Mouse (Mus musculus): ENCODE measurements around the gene Ncoa3.
"Not testable (repeated sequence)": the region's sequence is repeated elsewhere in the genome, so short reads cannot be mapped to it uniquely, and the experiment has no call there.

The Ncoa3 gene

DNA sequence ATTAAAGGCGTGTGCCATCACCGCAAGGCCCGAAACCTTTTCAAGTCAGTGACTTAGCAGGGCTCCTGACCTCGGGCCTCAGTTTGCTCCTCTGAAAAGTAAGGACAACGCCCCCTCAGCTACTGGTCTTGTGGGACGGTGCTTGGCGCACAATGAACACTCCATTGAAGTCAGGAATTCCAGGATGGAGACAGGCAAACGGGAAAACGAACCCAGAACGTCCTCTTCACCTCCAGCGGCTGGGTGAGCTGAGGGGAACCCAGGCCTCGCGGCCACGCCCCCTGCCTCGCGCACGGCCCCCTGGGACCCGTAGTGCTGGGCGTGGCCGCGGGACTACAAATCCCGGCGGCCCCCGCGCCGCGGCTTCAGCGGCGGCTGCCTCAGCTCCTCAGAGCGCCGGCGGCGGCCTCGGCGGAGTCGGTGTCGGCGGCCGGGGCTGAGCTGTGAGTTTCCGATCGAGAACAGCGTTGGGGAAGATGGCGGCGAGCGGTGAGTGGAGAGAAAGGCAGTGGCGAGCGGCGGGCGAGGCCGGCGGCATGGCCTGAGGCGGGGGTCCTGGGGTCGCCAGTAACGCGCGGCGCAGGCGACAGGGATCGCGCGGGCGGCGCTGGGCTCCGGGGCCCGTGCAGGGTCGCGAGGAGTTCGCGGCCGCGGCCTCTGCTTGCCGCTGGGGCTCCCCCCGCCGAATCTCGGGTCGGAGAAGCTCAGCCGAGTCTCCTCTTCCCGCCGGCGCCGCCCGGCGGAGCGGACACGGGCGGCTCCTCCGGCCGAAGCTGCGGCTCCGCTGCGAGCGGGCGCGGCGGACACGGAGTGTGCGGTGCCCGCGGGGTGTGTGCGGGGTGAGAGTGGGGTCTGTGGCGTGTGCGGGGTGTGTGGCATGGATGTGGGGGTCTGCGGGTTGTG, at the start of gene Ncoa3:
Gene Ncoa3, plus strand, starts transcription at position 367 of the 903 bp plus-strand sequence.
- peak; percentile 92 for ATAC-seq (ENCODE audit: insufficient number of reproducible peaks, low FRiP score, low TSS enrichment)

DNA sequence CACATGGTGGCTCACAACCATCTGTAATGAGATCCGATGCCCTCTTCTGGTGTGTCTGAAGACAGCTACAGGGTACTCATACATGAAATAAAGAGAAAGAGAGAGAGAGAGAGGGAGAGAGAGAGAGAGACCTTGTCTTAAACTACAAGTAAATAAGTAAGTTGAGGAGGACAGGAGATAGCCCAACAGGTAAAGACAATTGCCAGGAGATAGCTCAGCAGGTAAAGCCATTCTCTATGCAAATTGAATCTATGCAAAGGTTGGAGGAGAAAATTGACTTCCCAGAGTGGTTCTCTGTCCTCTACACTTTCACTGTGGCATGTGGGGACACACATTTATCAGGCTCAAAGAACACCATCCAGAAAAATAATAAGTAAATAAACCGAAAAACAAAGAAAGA, 49.3 kb upstream of the Ncoa3 start:
- ATAC-seq (ENCODE audit: insufficient number of reproducible peaks, low FRiP score, low TSS enrichment) = no peak

DNA sequence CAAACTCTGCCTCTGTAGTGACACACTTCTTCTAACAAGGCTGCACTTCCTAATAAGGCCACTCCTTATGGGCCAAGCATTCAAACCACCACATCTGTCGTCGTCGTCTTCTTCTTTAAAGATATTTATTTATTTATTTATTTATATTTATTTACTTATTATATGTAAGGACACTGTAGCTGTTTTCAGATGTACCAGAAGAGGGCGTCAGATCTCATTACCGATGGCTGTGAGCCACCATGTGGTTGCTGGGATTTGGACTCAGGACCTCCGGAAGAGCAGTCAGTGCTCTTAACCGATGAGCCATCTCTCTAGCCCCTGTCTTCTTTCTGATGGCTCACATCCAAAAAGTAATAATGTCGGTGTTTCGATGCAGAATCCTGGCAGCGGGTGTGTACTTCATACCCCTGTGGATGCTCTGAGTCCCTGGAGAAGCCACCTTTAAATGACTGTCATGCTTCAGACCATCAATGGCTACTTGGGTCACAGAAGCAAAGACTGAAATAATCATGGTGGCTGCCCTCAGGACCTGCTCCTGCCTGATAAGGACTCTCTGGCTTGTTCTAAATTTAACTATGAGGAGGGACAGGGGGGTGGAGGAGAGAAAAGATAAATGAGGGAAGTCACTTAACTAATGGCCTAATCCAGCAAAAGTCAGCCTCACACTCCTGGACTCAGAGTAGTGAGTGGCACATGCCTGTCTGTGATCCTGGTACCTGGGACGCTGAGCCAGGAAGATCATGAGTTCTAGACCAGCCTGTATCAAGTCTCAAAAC, 47.7 kb upstream of the Ncoa3 start:
- ATAC-seq (ENCODE audit: insufficient number of reproducible peaks, low FRiP score, low TSS enrichment) = no peak

DNA sequence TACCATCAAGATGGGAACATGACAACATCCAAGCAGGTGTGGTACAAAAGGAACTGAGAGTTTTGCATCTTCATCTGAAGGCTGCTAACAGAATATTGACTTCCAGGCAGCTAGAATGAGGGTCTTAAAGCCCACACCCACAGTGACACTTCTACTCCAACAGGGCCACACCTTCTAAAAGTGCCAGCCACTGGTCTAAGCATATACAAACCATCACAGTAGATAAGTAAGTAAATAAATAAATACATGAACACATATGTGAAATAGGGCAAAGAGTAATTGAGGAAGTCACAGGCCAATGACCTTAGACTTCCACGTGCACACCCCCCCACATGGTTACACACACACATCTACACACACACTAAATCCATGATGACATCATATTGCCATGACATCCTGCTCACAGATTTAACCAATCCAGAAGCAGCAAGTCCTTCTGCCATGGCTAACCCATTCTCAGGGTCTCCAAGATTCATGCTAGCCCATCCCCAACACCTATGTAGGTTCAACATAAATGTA, 46.3 kb upstream of the Ncoa3 start:
- ATAC-seq (ENCODE audit: insufficient number of reproducible peaks, low FRiP score, low TSS enrichment) = no peak

DNA sequence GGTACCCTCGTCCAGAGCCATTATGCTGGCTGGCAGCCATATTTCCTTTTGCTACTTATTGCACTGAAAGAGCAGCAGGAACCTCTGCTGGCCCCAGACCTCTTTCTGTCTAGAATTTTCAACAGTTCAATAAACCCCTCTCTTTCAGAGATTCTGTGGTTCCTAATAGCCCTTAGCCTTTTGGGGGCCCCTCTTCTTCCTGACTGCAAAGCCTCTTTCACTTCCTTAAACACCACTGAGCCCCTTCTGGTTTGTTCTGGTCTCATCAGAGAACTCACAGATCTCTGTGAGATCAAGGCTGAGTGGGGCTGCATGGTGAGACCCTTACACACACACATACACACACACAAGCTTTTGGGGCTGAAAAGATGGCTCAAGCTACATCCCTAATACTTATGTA, 44.4 kb upstream of the Ncoa3 start:
- ATAC-seq (ENCODE audit: insufficient number of reproducible peaks, low FRiP score, low TSS enrichment) = no peak

DNA sequence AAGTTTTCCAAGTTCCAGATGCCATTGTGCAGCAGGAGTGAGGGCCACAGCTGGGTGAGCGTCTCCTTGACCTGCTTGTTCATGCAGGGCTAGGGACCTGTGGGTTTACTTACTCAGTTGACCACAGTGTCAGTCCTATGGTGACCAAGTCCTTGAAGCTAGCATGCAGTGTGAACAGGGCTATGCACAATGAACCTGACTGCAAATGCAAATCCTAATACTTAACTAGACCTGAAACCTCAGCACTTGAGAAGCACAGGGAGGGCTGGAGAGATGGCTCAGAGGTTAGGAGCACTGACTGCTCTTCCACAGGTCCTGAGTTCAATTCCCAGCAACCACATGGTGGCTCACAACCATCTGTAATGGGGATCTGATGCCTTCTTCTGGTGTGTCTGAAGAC, 43.7 kb upstream of the Ncoa3 start:
- ATAC-seq (ENCODE audit: insufficient number of reproducible peaks, low FRiP score, low TSS enrichment) = not testable (repeated sequence)

DNA sequence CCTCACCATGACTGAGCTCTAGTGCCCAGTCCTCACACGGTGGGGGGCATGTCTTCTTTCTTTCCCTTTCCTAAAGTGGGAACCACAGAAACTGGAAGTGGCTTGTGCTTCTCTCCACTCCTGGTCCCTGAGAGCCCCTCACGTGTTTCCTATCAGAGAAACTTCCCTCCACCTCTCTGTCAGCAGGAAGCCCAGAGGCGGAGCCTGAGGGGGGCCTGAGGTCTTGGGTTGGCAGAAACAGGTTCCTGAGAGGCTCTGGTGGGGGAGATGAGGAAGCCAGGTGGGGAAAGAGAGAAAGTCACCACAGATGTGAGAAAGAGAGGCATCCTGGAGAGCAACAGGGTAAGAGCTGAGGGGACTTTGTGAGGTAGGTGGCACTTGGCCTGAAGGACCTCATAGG, 42.7 kb upstream of the Ncoa3 start:
- no peak for ATAC-seq (ENCODE audit: insufficient number of reproducible peaks, low FRiP score, low TSS enrichment)

DNA sequence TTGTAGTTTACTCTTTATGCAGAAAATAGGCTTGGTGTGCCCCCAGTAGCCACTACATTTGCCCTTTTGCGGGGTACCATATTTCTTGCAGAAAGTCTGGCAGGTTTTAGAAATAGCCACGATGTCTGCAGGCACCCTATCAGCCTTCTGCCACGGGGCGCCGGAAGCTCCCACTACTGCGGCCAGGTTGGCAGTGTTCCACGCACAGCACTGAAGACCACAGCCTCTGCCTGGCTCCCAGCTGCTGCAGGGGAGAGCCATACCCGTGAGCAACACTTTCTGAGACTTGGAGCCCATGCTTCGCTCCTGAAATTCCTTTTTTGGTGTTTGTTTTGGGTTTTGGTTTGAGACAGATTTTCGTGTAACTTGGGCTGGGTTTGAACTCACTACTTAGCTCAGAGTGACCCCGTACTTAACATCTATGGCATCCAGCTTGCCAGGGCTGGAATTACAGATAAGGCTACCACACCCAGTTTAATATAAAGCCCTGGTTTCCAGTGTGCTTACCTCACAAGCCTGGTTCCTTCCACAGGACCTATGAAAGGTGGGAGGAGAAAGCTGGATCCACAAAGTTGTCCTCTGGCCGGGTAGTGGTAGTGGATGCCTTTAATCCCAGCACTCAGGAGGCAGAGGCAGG, 40.9 kb upstream of the Ncoa3 start:
- no peak for ATAC-seq (ENCODE audit: insufficient number of reproducible peaks, low FRiP score, low TSS enrichment)

DNA sequence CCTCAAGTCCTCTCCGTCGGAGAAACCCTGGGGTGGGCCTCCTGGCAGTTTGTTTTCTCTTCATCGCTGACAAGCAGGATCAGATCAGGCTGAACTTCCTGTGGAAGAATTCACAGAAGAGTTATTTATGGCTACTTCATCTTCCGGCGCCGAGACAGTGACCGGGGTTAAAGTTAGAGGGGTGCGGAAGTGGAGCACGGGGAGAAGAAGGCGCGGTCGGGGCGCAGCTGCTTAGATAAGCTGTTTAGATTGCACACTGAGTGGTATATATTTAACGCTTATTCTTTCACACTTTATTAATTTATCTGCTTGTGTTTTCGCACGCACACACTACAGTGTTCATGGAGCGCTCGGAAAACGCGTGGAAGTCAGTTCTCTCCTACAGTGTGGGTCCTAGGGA, 37.6 kb upstream of the Ncoa3 start:
- ATAC-seq (ENCODE audit: insufficient number of reproducible peaks, low FRiP score, low TSS enrichment) = no peak

DNA sequence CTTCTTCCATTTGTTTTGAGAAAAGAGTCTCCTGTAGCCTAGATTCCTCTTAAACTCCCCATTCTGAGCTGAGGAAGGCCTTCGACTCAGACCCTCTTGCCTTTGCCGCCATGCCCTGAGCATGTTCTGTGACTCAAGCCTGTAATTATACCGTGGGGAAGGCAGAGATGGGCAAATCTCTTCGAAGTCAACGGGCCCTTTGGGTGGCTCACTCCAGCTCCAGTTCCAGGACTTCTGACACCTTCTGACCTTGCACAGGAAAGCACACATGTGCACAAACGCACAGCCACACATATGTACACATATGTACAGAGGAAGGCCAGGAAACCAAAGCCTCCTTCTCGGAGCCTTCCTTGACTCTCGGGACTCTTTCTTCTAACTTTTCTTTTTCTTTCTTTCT, 37.0 kb upstream of the Ncoa3 start:
- no peak for ATAC-seq (ENCODE audit: insufficient number of reproducible peaks, low FRiP score, low TSS enrichment)

DNA sequence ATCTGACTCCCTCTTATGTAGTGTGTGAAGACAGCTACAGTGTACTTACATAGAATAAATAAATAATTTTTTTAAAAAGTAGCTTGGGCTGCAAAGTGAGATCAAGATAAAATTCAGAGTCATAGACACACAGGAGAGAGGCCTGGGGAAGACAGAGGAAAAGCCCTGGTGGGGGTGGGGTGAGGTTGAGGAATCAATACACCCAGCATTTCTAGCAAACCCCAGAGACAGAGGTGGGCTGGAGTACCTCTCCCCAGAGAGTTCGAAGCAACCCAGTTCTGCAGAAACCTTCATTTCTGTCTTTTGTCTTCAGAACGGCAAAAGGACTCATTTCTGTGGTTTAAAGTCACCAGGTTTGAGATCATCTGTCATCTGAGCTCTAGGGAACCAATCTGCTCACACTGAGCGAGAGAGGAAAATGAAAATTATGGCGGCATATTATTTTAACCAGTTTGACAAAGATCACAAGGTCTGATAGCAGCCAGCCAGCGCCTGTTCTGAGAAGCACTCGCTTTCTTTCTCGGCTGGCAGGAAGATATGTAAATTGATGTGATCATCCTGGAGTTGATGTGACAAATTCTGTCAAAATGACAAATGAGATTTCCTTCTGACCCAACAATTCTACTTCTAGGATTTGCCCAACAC, 36.2 kb upstream of the Ncoa3 start:
- ATAC-seq (ENCODE audit: insufficient number of reproducible peaks, low FRiP score, low TSS enrichment) = no peak

DNA sequence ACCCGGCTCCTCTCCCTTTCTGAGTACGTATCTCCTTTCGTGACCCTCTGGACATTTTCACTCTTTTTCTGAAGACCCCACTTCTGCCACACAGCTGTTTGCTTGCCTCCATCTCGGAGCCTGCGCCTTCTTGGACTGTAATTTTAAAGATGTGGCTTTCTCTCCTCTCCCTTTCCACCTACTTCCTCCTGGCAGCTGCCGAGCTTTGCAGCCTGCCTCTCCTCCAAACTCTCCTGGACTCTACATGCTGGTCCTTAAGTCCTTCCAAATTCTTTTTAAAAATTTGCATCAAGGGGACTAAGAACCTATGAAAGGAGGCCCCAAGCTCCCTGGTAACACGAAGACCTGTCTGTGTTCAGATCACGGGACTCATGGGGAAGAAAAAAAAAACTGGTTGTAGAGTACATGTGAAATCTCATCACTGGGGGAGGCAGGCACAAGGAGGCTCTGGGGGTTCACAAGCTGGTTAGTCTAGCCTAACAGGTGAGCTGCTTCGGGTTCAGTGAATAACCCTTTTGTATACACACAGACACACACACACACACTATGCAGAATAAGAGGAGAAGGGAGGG, 35.1 kb upstream of the Ncoa3 start:
- no peak for ATAC-seq (ENCODE audit: insufficient number of reproducible peaks, low FRiP score, low TSS enrichment)

DNA sequence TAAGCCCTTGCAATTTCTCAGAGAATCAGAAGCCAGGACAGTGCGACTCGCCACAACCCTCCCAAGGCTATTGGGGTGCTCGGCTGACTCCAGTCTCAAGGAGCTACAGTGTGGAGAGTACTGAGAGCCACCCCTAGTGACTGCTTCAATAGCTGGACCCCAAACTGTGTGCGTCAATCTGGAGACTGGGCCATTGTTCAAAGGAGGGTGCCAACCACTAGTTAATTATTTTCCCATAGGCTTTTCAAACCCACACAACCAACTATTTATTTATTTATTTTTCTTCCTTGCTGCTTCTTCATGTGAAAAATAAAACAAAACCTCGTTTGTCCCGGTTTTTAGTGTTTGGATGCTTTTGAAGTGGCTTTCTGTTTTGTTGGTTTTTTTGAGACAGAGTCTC, 33.9 kb upstream of the Ncoa3 start:
- no peak for ATAC-seq (ENCODE audit: insufficient number of reproducible peaks, low FRiP score, low TSS enrichment)

DNA sequence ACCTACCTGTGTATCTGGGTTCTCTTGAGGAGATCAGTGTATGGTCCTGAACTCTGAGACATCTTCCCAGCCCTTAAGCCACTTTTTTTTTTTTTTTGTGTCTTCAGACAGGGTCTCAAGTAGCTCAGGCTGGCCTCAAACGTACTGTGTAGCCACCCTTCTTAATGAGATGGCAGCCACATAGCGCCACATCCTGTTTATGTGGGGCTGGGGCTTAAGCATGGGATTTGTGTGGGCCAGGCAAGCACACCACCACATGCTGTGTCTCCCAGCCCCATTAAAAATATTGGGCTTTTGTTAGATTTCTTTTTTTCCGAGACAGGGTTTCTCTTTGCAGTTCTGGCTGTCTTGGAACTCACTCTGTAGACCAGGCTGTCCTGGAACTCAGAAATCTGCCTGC, 31.7 kb upstream of the Ncoa3 start:
- no peak for ATAC-seq (ENCODE audit: insufficient number of reproducible peaks, low FRiP score, low TSS enrichment)

DNA sequence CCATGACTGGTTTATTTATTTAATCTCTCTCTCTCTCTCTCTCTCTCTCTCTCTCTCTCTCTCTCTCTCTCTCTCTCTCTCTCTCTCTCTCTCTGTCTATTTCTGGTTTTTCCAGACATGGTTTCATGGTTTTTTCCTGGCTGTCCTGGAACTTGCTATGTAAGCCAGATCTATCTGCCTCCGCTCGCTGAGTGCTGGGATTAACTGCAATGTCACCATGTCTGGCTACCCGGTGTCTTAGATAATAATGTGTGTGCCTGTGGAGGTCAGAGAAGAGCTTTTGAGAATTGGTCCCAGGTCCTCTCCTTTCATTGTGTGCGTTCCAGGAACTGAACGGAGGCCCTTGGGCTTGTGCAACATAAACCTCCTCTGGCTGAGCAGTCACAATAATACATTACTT, 29.6 kb upstream of the Ncoa3 start:
- no peak for ATAC-seq (ENCODE audit: insufficient number of reproducible peaks, low FRiP score, low TSS enrichment)

DNA sequence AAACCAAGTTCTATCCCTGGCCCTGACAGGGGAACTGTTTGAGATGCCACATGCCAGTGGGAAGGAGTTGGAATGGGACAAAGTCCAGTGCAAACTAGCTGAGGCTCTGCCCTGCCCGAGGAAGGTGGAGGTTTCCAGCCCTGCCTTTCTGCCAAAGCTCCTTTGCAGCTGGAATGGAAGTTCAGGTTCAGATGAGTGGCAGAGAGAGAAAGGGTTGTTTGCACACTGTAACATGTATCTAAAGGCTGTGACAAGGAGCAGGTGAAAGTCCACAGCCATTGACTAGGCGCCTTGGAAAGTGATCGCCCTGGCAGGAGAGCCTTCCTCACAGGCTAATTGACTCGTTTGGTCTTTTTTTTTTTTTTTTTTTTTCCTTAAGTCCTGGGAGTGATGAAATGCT, 28.3 kb upstream of the Ncoa3 start:
- ATAC-seq (ENCODE audit: insufficient number of reproducible peaks, low FRiP score, low TSS enrichment) = no peak

DNA sequence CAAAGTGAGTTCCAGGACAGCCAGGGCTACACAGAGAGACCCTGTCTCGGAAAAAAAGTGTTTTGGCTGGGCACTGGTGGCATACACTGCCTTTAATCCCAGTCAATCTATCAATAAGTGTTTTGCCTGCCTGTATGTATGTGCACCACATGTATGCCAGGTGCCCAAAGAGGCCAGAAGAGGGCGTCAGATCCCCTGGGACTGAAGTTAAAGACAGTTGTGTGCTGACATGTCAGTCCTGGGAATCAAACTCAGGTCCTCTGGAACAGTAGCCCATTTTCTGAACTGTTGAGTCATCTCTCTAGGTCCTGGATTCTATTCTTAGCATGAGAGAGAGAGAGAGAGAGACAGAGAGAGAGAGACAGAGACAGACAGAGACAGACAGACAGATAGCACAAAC, 25.4 kb upstream of the Ncoa3 start:
- ATAC-seq (ENCODE audit: insufficient number of reproducible peaks, low FRiP score, low TSS enrichment) = no peak

DNA sequence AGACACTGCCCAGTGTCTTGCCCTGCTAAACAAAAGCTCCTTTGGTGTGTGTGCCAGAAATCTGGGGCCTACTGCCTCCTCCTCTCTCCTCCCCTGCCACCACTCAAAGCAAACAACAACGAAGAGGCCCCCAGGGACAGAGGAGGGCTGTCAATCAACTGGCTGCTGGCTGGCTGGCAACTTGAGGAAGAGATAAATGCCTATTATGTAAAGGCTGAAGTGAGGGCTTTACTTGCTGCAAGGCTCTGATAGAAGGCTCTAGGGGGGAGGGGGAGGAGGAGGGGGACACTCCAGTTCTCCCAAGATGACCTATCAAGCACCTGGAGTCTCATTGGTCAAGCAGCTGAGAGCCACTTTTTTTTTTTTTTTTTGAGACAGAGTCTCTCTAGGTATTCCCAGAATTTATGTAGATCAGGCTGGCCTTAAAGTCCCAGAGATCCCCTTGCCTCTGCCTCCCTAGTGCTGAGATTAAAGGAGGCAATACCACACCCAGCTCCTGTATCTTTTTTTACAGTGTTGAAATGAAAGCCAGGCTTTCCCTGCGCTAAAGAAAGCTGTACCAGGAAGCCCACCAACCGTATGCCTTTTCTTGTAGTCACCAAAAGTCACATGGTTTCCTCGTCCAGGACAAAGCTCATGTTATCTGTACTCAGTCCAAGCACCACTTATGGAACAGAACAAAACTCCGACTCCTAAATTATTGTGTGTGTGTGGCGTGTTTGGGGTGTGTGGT, 24.4 kb upstream of the Ncoa3 start:
- ATAC-seq (ENCODE audit: insufficient number of reproducible peaks, low FRiP score, low TSS enrichment) = no peak

DNA sequence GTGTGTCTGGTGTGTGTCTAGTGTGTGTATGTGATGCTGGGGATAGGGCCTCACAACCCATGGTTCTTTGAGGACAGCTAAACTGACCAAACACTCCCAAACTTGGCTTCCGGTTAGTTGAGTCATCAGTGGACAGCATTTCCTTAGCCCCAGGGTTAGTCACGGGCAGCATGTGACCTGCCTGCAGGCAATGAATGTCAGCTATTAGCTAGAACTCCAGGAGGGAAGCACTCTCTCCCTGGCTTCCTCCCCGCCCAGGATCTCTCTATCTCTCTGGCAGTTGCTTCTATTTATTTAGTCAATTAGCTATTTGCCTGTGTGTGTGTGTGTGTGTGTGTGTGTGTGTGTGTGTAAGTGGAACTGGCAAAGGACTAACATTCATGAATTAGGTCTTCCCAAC, 23.6 kb upstream of the Ncoa3 start:
- no peak for ATAC-seq (ENCODE audit: insufficient number of reproducible peaks, low FRiP score, low TSS enrichment)

DNA sequence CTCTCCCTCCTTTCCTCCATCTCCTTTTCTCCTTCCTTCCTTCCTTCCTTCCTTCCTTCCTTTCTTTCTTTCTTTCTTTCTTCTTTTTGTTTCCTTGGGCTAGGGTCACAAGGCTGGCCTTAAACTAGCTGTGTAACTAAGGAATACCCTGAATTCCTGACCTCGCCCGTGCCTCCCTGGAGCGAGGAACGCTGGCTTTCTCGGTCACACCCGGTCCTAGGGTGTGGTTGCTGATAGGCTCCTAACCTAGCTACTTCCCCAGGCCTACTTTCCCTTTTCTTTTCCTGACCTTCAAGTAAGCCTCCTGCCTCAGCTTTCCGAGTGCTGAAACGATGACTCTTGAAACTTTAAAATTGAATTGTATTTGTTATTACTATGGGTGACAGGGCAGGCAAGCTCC, 23.0 kb upstream of the Ncoa3 start:
- no peak for ATAC-seq (ENCODE audit: insufficient number of reproducible peaks, low FRiP score, low TSS enrichment)
